Mouse (Mus musculus) cerebellum, adult 2 months (tissue): ENCODE results near the gene Simc1.

Experiments
- CTCF ChIP-seq: fragments of 200-500 bp; IDR thresholded peaks from 2 replicates; pipeline ENCODE4 v1.5.1; 2011; ENCODE audit warnings: low read depth, mild to moderate bottlenecking, control low read depth, low read length, moderate library complexity, borderline replicate concordance; ENCODE audit not compliant: insufficient read depth
- POLR2A ChIP-seq: fragments of 200-500 bp; IDR thresholded peaks from 2 replicates; pipeline ENCODE4 v1.6.1; 2011; ENCODE audit warnings: low read length, control low read depth, borderline replicate concordance; ENCODE audit not compliant: insufficient read depth

- TF ChIP-seq CTCF, result no peak
- no peak for TF ChIP-seq POLR2A
These were observed 44.3 kb upstream of the Simc1 start for GRCm38 (mm10) chr13:54459282-54459681.
